Mouse (Mus musculus) B cell, adult 2 months (primary cell): ENCODE results near the gene Slc35c1.

Experiments
- DNase-seq, 2 experiments: peaks; one replicate each; pipeline ENCODE4 v3.0.0; 2022

Slc35c1 gene

GRCm38 (mm10) chr2:92474920-92475319 lies 14.6 kb upstream of the Slc35c1 start:
- DNase-seq: no peak

DNA sequence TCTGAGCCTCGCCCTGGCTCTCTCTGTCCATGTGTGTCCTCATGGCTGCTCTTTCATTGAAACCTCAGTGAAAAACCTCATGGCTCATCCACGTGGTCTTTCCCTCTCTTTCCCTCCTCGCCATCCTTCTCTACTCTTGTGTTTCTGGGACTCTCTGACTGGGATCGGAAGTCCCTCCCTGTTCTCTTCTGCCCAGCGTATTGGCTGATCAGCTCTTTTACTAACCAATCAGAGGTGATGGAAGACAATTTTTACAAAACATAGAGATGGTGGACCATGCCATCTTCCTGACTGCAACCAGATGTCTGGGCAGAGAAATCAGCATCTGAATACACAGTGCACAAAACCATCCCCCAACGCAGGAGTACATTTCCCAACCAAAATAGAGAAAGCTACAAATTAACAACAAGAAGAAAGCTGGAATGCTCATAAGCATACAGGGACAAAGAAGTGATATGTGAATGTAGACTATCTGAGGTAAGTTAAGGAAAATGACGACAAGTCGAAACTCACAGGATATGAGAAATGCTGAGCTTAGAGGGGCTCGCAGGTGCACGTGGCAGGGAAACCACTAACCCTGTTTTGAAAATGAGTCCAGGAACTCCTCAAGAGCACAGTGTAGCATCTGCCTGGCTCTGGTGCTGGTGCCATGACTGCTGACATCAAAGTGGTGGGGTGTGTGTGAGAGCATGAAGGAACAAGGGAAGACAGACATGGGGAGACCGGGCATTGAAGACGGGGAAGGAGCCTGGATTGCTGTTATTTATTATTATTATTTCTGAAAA lies 11.7 kb upstream of the Slc35c1 start:
- DNase-seq: no peak

DNA sequence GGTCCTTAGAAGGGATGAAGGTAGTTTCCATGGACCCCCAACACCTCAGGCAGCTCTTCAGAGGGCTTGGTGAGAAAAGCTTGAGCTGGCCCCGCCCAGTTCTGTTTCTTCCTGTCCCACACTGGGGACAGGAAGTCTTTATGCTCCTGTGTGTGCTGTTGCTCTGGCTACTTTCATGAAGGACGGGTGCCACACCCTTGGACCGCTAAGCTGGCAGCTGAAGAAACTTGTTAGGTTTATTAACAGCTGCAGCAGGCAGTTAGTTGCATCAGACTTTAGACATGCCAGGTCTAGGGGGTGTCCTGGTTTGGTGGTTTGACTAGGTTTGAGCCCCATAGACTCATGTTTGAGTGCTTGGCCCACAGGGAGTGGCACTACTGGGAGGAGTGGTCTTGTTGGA lies 4.4 kb upstream of the Slc35c1 start:
- peak in 1 of 2 experiments; percentile 32 for DNase-seq

DNA sequence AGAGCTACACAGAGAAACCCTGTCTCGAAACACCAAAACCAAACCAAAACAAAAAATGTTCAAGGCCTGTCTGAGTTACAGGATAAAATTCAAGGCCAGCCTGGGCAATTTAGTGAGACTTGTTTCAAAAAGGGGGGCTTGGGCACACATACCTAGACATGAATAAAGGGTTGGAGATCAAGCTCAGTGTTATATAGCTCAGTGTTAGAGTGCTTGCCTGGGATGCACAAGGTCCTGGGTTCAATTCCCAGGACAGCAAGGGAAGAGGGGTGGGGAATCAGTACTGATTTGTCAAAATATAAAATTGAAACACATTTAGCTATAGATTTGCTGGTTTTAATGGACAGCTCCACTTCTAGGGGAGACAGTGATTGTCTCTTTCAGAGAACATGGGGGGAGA lies 877 bp upstream of the Slc35c1 start:
- DNase-seq: no peak

- DNase-seq: peak; percentile 80 to 82
These were observed 1.0 kb downstream of the Slc35c1 start for GRCm38 (mm10) chr2:92459141-92459920.

DNA sequence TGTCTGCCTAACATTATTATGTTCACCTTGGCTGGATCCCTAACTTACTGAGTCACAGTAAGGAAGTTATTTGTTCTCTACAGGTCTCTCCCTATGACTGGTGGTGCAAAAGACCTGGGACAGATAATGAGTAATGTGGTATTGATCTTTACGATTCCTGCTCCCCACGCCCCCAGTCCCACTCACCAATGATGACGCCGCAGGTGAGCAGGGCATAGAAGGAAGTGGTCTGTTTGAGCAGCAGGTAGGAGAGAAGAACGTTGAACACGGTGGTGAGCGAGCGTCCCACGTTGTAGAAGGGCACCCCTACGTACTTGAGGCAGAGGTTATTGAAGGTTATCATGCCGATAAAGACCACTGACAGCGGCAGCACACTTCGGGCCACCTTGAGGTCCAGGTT lies 1.9 kb downstream of the Slc35c1 start:
- no peak for DNase-seq

DNA sequence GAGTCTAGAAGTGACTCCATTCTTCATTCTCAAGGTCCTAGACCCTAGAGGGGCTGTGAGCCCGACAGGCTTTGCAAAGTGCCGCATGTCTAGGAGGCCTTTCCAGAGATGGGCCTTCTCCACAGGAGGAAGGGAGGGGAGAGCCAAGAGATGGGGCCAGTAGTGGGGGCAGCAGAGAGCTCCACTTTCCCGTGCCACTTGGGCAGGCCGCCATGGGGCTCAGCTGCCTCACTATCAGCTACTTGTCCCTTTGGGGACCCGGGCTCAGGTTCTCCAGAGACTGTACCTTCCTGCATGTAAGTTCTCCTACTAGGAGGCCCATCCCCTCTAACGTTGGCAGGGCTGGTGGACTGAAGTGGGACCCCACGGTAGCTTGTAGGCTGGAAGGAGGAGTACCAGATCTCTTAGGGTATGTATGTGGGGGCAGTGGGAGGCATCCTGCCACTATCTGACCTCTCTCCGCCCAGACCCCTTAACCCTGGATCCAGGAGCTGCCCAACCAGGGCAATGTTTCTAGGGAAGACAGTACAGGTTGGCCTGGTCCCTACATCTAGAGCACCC lies 3.3 kb downstream of the Slc35c1 start:
- no peak for DNase-seq

- DNase-seq: no peak
These were observed 4.6 kb downstream of the Slc35c1 start for GRCm38 (mm10) chr2:92455704-92456103.

DNA sequence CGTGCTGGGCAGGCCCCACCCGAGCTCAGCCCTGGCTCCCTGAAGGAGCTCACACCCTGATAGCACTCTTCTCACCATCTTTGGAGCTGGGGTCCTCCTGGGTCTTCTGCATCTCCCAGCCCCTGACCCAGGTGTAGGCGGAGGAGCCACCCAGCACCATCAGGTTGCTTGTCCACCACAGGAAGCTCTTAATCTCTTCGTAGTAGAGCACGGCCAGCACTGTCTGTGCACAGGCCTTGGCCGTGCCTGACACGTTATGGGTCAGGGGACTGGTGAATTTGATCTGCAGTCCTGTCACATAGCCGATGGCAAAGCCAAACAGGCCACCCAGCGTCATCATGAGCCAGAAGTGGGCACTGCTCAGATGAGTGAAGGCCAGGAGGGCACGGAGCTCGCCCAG lies 6.2 kb downstream of the Slc35c1 start:
- DNase-seq: no peak

- DNase-seq: no peak
These were observed 9.2 kb downstream of the Slc35c1 start for GRCm38 (mm10) chr2:92451126-92451525.

- DNase-seq: no peak
These were observed 13.1 kb downstream of the Slc35c1 start for GRCm38 (mm10) chr2:92447121-92447740.

DNA sequence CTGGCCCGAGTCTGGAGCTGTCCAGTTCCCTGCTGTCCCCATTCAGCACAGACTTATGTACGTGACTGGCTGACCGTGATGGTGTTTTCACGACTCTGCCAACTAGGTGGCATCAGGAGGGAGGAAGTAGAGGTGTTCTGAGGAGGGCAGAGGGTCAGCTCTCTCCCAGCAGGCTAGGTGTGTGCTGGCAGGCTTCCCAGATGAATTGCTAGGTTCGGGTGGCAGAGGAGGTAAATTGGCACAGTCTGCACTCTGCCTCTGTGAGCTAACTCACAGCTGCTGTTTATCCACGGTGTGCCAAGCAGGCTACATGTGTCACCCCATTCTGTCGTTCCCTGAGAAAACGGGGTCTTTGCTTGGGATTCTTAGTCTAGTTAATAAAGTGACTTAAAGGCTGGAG lies 13.7 kb downstream of the Slc35c1 start:
- no peak for DNase-seq

DNA sequence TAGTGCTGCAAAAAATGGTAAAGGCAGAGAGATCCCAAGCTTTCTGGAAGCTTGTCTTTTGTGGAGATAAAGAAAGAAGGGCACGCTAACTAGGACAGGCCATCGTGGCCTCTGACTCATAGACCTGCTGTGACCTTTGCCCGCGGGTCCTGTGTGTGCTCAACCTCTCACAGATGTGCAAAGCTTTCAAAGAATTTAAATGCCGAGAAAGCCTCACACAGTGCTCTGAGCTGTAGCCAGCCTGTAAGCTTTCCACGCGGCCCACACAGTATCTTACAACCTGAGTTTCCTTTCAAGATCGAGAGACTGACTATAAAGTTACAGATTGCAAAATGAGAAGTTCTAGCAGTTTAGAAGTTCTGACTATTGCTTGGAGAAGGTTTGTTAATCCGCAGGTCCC lies 14.4 kb downstream of the Slc35c1 start:
- DNase-seq: no peak

DNA sequence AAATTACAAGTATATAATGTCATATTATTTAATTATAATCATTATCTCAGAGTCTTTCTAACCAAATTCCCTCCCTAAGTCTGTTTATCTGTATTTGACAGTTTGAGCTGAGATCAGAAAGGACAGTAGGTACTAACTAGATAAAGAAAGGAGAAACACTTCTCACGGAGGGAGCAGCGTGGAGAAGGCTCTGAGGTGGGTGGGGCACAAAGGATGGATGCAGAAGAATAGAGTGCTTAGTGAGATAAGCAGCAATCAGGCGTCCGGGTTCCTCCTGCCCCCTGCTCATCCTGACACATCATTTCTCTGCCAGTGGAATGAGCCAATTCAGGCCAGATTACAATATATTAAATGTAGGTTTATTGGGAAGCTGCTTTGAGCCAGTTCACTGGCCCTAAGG lies 16.0 kb downstream of the Slc35c1 start:
- no peak for DNase-seq

GRCm38 (mm10) chr2:92443313-92443712 lies 17.0 kb downstream of the Slc35c1 start:
- no peak for DNase-seq

- no peak for DNase-seq
These were observed 17.8 kb downstream of the Slc35c1 start for GRCm38 (mm10) chr2:92442419-92443001.

- no peak for DNase-seq
These were observed 19.9 kb downstream of the Slc35c1 start for GRCm38 (mm10) chr2:92440432-92440831.

- no peak for DNase-seq
These were observed 21.8 kb downstream of the Slc35c1 start for GRCm38 (mm10) chr2:92438567-92438966.

- DNase-seq: peak; percentile 81 to 83
These were observed 22.5 kb downstream of the Slc35c1 start for GRCm38 (mm10) chr2:92437875-92438274.

- DNase-seq: no peak
These were observed 23.0 kb downstream of the Slc35c1 start for GRCm38 (mm10) chr2:92437366-92437765.

- no peak for DNase-seq
These were observed 25.3 kb downstream of the Slc35c1 start for GRCm38 (mm10) chr2:92435023-92435422.

DNA sequence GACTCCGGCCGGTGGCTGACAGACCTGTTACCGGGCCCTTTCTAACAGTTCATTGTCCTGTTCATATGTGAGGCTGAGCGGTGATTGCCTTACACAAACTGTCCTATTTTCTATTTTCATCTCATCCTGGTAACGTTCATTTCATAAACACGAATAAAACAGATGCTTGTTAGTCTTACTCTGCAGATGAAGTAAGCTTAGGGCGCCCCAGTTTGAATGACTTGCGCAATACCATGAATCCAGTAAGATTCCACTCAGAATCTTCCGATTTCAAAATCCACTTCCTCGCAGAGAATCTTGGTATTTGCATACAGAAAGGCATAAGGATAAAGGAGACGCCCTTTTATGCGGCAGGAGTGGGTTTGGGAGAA lies 26.0 kb downstream of the Slc35c1 start:
- DNase-seq: no peak
